Mouse (Mus musculus) cortical plate, adult 2 months (tissue): ENCODE measurements around the gene Vps33b. TPM values are rescaled to one million over a fixed set of nuclear protein-coding genes. Genes with fewer than 3 reads are reported as not detected.

Experiments used
- H3K27ac ChIP-seq: fragments of 200-500 bp; 2 replicates; pipeline ENCODE4 v1.5.1; 2012; ENCODE audit warnings: low read length, control low read depth, inconsistent platforms; ENCODE audit not compliant: insufficient read depth
- H3K4me1 ChIP-seq: fragments of 200-500 bp; 2 replicates; pipeline ENCODE4 v1.6.1; 2011; ENCODE audit warnings: low read length; ENCODE audit not compliant: control insufficient read depth, insufficient read depth
- H3K4me3 ChIP-seq: fragments of 200-500 bp; 2 replicates; pipeline ENCODE4 v1.5.1; 2011; ENCODE audit warnings: mild to moderate bottlenecking, low read length, control low read depth; ENCODE audit not compliant: insufficient read depth
- CTCF ChIP-seq: fragments of 200-500 bp; IDR thresholded peaks from 2 replicates; pipeline ENCODE4 v1.5.1; 2011; ENCODE audit warnings: mild to moderate bottlenecking, control low read depth, low read length; ENCODE audit not compliant: insufficient read depth; ENCODE audit errors: extremely low read depth
- POLR2A ChIP-seq: fragments of 200-500 bp; IDR thresholded peaks from 2 replicates; pipeline ENCODE4 v1.6.1; 2011; ENCODE audit warnings: mild to moderate bottlenecking, low read length, control low read depth; ENCODE audit not compliant: insufficient read depth; ENCODE audit errors: extremely low read depth
- polyA plus RNA-seq: library from polyadenylated mRNA; depleted of rRNA; stranded (reverse); fragments of >200 nt; gene quantifications from 2 replicates; pipeline ENCODE4 v1.2.3, GENCODE M21; 2012

Gene Vps33b
- polyA plus RNA-seq, 1 experiment, result 23.2 TPM

DNA sequence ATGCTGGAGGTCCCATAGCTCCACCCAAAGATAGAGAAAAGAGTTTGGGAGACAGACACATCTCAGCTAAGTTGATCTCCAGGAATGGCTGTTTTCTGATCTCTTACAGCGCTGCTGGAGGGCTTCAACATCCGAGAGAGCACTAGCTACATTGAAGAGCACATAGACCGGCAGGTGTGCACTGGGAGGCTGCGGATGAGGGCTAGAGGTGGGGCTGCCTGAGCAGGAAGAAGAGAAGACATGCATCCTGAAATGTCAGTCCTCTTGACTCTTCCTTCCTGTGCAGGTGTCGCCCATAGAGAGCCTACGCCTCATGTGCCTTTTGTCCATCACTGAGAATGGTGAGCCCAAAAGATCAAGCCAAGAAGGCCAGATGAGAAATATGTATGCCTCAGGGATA lies 16.3 kb downstream of the Vps33b start:
- no peak for TF ChIP-seq CTCF
- no peak for TF ChIP-seq POLR2A
- no peak overlapping the region for H3K27ac ChIP-seq
- H3K4me1 ChIP-seq, result no peaks in the 10 kb centered on the region
- H3K4me3 ChIP-seq, result no peak overlapping the region

DNA sequence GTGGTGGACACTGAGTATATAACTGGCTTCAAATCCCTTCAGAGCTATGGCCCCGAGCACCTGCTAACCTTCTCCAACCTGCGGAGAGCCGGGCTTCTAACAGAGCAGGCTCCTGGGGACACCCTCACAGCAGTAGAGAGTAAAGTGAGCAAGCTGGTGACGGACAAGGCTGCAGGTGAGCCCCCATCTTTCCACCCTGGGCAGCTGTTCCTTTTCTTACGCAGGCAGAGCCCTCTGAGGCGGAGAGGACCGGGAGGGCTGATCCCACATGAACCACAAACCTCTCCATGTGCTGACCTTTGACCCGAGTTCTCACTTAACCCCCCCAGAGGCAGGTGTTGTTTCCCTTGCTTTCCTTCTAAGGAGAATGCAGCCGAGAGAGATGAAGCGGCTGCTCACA lies 18.3 kb downstream of the Vps33b start:
- no peak for TF ChIP-seq POLR2A
- TF ChIP-seq CTCF, result no peak
- Histone ChIP-seq H3K27ac (no peak overlapping the region), H3K4me3 (no peak overlapping the region), H3K4me1 (no peaks in the 10 kb centered on the region)

DNA sequence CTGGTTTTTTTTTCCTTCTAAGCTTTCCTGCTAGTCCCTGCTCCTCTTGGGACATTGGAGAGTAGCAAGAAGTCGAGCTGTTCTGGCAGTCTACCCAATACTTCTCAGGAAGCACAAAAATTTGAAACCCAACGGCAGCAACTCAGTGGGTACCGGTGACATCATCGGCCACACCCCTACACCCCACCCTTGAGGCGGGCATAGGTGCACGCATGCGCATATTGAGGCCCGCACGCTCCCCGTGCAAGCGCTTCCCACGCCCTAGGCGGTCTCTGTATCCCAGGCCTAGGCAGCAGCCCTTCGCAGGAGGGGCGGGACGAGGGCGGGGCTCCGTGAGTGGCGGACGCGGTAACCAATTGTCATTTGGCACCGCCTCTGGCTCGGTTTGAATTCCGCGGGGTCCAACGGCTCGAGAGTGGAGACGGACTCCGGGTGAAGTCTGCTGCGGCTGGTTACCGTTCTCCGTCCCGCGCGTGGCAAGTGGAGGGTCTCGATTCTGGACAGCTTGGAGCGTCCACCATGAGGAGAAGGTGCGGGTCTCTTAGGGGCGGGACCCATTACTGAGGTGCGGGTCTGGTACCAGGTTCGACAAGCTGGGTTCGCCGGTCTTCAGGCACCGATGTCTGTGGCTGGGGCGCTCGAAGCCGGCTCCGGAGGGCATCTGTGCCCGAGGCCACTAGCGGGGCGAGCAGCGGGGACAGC lies 24.8 kb downstream of the Vps33b start, which contains the start of gene Prc1:
TSS of gene Prc1 (plus strand) at position 389 of the 702 bp plus-strand sequence.
- no peak within 1 kb of the TSS for H3K27ac ChIP-seq

GRCm38 (mm10) chr7:80294764-80295648 lies 25.6 kb downstream of the Vps33b start:
- TF ChIP-seq POLR2A (no peak), CTCF (no peak)
- Histone ChIP-seq H3K4me1 (no peaks in the 10 kb centered on the region), H3K4me3 (peak overlapping the region; percentile 37), H3K27ac (no peak overlapping the region)

More for the DNA sequence above, 24.8 kb downstream of the Vps33b start, which contains the start of gene Prc1:
- Histone ChIP-seq H3K4me1 (no peaks in the 10 kb centered on the region), H3K4me3 (peak within 1 kb of the TSS; percentile 37)
- TF ChIP-seq POLR2A (no peak), CTCF (no peak)

- Histone ChIP-seq H3K4me1 (no peaks in the 10 kb centered on the region), H3K4me3 (no peak overlapping the region), H3K27ac (no peak overlapping the region)
- TF ChIP-seq CTCF (no peak), POLR2A (no peak)
Observed at GRCm38 (mm10) chr7:80296462-80296861, 27.0 kb downstream of the Vps33b start.

DNA sequence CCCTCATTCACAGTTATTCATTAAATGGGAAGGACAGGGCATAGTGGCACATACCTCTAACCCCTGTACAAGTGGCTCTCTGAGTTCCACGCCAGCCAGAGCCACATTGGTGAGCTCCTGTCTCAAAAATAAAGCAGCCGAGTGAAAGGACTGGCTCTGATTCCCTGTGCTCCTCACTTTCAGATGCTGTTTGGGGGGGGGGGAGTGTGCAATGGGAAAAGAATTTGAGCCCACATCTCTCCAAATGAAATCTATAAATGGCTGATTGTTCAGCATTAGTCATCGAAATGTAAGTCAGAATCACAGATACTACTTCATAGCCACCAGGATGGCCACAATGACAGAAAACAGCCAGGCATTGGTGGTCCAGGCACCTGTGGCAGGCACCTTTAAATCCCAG lies 27.6 kb downstream of the Vps33b start:
- no peaks in the 10 kb centered on the region for H3K4me1 ChIP-seq
- no peak for TF ChIP-seq POLR2A
- no peak for TF ChIP-seq CTCF
- H3K4me3 ChIP-seq, result no peak overlapping the region
- no peak overlapping the region for H3K27ac ChIP-seq

- no peak for TF ChIP-seq CTCF
- no peak for TF ChIP-seq POLR2A
- Histone ChIP-seq H3K4me3 (no peak overlapping the region), H3K27ac (no peak overlapping the region), H3K4me1 (no peaks in the 10 kb centered on the region)
Observed at GRCm38 (mm10) chr7:80298754-80299153, 29.3 kb downstream of the Vps33b start.

- Histone ChIP-seq H3K27ac (no peak overlapping the region), H3K4me1 (no peaks in the 10 kb centered on the region), H3K4me3 (no peak overlapping the region)
- no peak for TF ChIP-seq CTCF
- TF ChIP-seq POLR2A, result no peak
Observed at GRCm38 (mm10) chr7:80299568-80299967, 30.1 kb downstream of the Vps33b start.

DNA sequence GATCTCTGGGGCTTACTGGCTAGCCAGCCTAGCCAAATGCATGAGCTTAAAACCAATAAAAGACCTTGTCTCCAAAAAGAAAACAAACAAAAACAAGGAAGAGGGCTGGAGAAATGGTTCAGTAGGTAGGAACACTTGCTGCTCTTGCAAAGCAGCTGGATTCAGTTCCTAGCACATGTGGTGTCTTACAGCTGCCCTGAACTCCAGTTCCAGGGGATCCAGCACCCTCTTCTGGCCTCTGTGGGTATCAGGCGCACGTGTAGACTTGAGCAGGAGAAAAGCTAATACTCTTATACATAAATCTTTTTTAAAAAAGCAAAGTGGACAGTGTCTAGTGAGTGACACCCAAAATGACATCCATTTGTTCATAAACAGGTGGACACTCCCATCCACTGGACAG lies 32.1 kb downstream of the Vps33b start:
- no peak overlapping the region for H3K27ac ChIP-seq
- H3K4me1 ChIP-seq, result no peaks in the 10 kb centered on the region
- H3K4me3 ChIP-seq, result no peak overlapping the region
- no peak for TF ChIP-seq POLR2A
- no peak for TF ChIP-seq CTCF

- no peak for TF ChIP-seq CTCF
- TF ChIP-seq POLR2A, result no peak
- H3K27ac ChIP-seq, result no peak overlapping the region
- H3K4me1 ChIP-seq, result no peaks in the 10 kb centered on the region
- H3K4me3 ChIP-seq, result no peak overlapping the region
Observed at GRCm38 (mm10) chr7:80307766-80308165, 38.3 kb downstream of the Vps33b start.
